Mouse (Mus musculus) intestine, embryonic 14.5 days (tissue): ENCODE data around the gene Fcrla. TPM values are rescaled to one million over a fixed set of nuclear protein-coding genes. Genes with fewer than 3 reads are reported as not detected.

Experiments used
- ATAC-seq: fragments of 200-750 bp; cut with Nextera tagmentation; replicated peaks from 2 replicates; pipeline ENCODE4 v1.8.0; 2017; ENCODE audit warnings: low read depth, moderate number of reproducible peaks, moderate TSS enrichment, moderate library complexity; ENCODE audit not compliant: low FRiP score, low TSS enrichment
- DNase-seq: peaks from one replicate; pipeline ENCODE4 v3.0.0-alpha.2; 2018; ENCODE audit warnings: low spot score
- H3K27ac ChIP-seq: fragments of 300-500 bp; sonication (generic); 2 replicates; pipeline ENCODE4 v1.5.1; 2014; ENCODE audit warnings: low read depth, mild to moderate bottlenecking, control low read depth
- H3K27me3 ChIP-seq: fragments of 300-500 bp; sonication (generic); replicated peaks from 2 replicates; pipeline ENCODE4 v1.6.1; 2014; ENCODE audit warnings: low read length, control low read depth; ENCODE audit not compliant: control insufficient read depth, insufficient read depth
- H3K36me3 ChIP-seq: fragments of 300-500 bp; sonication (generic); 2 replicates; pipeline ENCODE4 v1.6.1; 2014; ENCODE audit warnings: low read length, control low read depth; ENCODE audit not compliant: control insufficient read depth, insufficient read depth
- H3K4me1 ChIP-seq: fragments of 300-500 bp; sonication (generic); replicated peaks from 2 replicates; pipeline ENCODE4 v1.6.1; 2014; ENCODE audit warnings: low read length, control low read depth, mixed read lengths; ENCODE audit not compliant: control insufficient read depth, insufficient read depth
- H3K4me2 ChIP-seq: fragments of 300-500 bp; sonication (generic); 2 replicates; pipeline ENCODE4 v1.6.1; 2014; ENCODE audit warnings: low read length
- H3K4me3 ChIP-seq: fragments of 300-500 bp; sonication (generic); 2 replicates; pipeline ENCODE4 v1.5.1; 2014; ENCODE audit warnings: low read depth, low read length, control low read depth, mixed read lengths
- H3K9ac ChIP-seq: fragments of 300-500 bp; sonication (generic); 2 replicates; pipeline ENCODE4 v1.6.1; 2014; ENCODE audit warnings: mild to moderate bottlenecking, low read length
- H3K9me3 ChIP-seq: fragments of 300-500 bp; sonication (generic); 2 replicates; pipeline ENCODE4 v1.6.1; 2016; ENCODE audit warnings: low read length, control low read depth; ENCODE audit not compliant: control insufficient read depth
- WGBS: fragments of 180-500 bp; shearing (Covaris S2); extraction: QIAGEN DNeasy Blood & Tissue Kit; methylation state at CpG from one replicate; pipeline ENCODE4 v1.1.7; 2014; 5-methylcytosine and 5-hydroxymethylcytosine counted together
- polyA plus RNA-seq: library from polyadenylated mRNA; unstranded; fragments of >200 nt; fragmentation: Nextera tagmentation; extraction: Ambion mirVana; gene quantifications from 2 replicates; pipeline ENCODE4 v1.2.1, GENCODE M21; 2014

The Fcrla gene
- polyA plus RNA-seq, 1 experiment from 2014 or later: not detected

- 50% methylated on average over 5 of the region's 5 CpGs for WGBS
- no peak for ATAC-seq
- no peaks in the 10 kb centered on the region for H3K9me3 ChIP-seq
Measured at GRCm38 (mm10) chr1:170903485-170903884, 23.9 kb downstream of the Fcrla start.

GRCm38 (mm10) chr1:170901536-170902238 lies 25.7 kb downstream of the Fcrla start:
- ATAC-seq: peak; percentile 16; the same call in 1 of the 2 replicates
- H3K27me3 ChIP-seq: peaks cover 11% of the 10 kb centered on the region
- H3K9me3 ChIP-seq: no peaks in the 10 kb centered on the region
- WGBS: 30% methylated on average over 10 of the region's 10 CpGs
- H3K4me2 ChIP-seq: 0 out of 2 replicates have a peak overlapping the region, but pooled peaks have one; percentile 8
- DNase-seq: peak; percentile 96
- H3K4me1 ChIP-seq: no peaks in the 10 kb centered on the region
- H3K9ac ChIP-seq: no peak overlapping the region
- H3K36me3 ChIP-seq: no peaks in the 10 kb centered on the region
- H3K27ac ChIP-seq: no peak overlapping the region
- no peak overlapping the region for H3K4me3 ChIP-seq

More at GRCm38 (mm10) chr1:170903485-170903884, 23.9 kb downstream of the Fcrla start:
- Histone ChIP-seq H3K27ac (no peak overlapping the region), H3K9ac (no peak overlapping the region), H3K4me3 (no peak overlapping the region), H3K4me2 (no peak overlapping the region), H3K36me3 (no peaks in the 10 kb centered on the region), H3K27me3 (peaks cover 29% of the 10 kb centered on the region), H3K4me1 (peaks cover 6% of the 10 kb centered on the region)
- no peak for DNase-seq

GRCm38 (mm10) chr1:170900799-170901467 lies 26.4 kb downstream of the Fcrla start:
- no peak overlapping the region for H3K9ac ChIP-seq
- DNase-seq: peak; percentile 68
- H3K4me3 ChIP-seq: no peak overlapping the region
- H3K4me2 ChIP-seq: no peak overlapping the region
- no peaks in the 10 kb centered on the region for H3K9me3 ChIP-seq
- ATAC-seq: 0 out of 2 replicates have a peak, but pooled peaks have one; percentile 19
- 34% methylated on average over 10 of the region's 10 CpGs for WGBS
- H3K36me3 ChIP-seq: no peaks in the 10 kb centered on the region
- no peaks in the 10 kb centered on the region for H3K4me1 ChIP-seq
- H3K27me3 ChIP-seq: 0 out of 2 replicates have a peak, but pooled peaks cover 3% of the 10 kb centered on the region
- H3K27ac ChIP-seq: no peak overlapping the region

GRCm38 (mm10) chr1:170898413-170899075 lies 28.8 kb downstream of the Fcrla start:
- no peak overlapping the region for H3K4me3 ChIP-seq
- H3K4me1 ChIP-seq: no peaks in the 10 kb centered on the region
- no peak overlapping the region for H3K4me2 ChIP-seq
- DNase-seq (no peak), ATAC-seq (no peak)
- H3K27me3 ChIP-seq: no peaks in the 10 kb centered on the region
- WGBS: 57% methylated on average over 16 of the region's 16 CpGs
- no peaks in the 10 kb centered on the region for H3K9me3 ChIP-seq
- no peaks in the 10 kb centered on the region for H3K36me3 ChIP-seq
- no peak overlapping the region for H3K27ac ChIP-seq
- H3K9ac ChIP-seq: no peak overlapping the region

GRCm38 (mm10) chr1:170896651-170897281 lies 30.6 kb downstream of the Fcrla start:
- H3K4me3 ChIP-seq: no peak overlapping the region
- no peak for ATAC-seq
- H3K9ac ChIP-seq: no peak overlapping the region
- H3K27ac ChIP-seq: no peak overlapping the region
- H3K4me1 ChIP-seq: 0 out of 2 replicates have a peak, but pooled peaks cover 2% of the 10 kb centered on the region
- no peak for DNase-seq
- H3K36me3 ChIP-seq: no peaks in the 10 kb centered on the region
- WGBS: 82% methylated on average over 5 of the region's 5 CpGs
- H3K4me2 ChIP-seq: no peak overlapping the region
- no peaks in the 10 kb centered on the region for H3K27me3 ChIP-seq
- no peaks in the 10 kb centered on the region for H3K9me3 ChIP-seq

- H3K9ac ChIP-seq: no peak overlapping the region
- 66% methylated on average over 9 of the region's 9 CpGs for WGBS
- H3K27ac ChIP-seq: no peak overlapping the region
- DNase-seq: no peak
- no peaks in the 10 kb centered on the region for H3K9me3 ChIP-seq
- no peak for ATAC-seq
- H3K4me3 ChIP-seq: no peak overlapping the region
- H3K27me3 ChIP-seq: no peaks in the 10 kb centered on the region
- no peaks in the 10 kb centered on the region for H3K36me3 ChIP-seq
- 0 out of 2 replicates have a peak, but pooled peaks cover 4% of the 10 kb centered on the region for H3K4me1 ChIP-seq
- no peak overlapping the region for H3K4me2 ChIP-seq
Measured at GRCm38 (mm10) chr1:170894603-170895602, 32.5 kb downstream of the Fcrla start.

GRCm38 (mm10) chr1:170892279-170892678 lies 35.1 kb downstream of the Fcrla start:
- H3K4me1 ChIP-seq: 0 out of 2 replicates have a peak, but pooled peaks cover 4% of the 10 kb centered on the region
- WGBS: 67% methylated on average over 1 of the region's 1 CpGs
- H3K4me2 ChIP-seq: no peak overlapping the region
- no peaks in the 10 kb centered on the region for H3K9me3 ChIP-seq
- H3K9ac ChIP-seq: no peak overlapping the region
- no peak overlapping the region for H3K27ac ChIP-seq
- no peak overlapping the region for H3K4me3 ChIP-seq
- DNase-seq (no peak), ATAC-seq (no peak)
- no peaks in the 10 kb centered on the region for H3K36me3 ChIP-seq
- no peaks in the 10 kb centered on the region for H3K27me3 ChIP-seq
